Mouse (Mus musculus): ENCODE results near the gene Nedd9.

DNA sequence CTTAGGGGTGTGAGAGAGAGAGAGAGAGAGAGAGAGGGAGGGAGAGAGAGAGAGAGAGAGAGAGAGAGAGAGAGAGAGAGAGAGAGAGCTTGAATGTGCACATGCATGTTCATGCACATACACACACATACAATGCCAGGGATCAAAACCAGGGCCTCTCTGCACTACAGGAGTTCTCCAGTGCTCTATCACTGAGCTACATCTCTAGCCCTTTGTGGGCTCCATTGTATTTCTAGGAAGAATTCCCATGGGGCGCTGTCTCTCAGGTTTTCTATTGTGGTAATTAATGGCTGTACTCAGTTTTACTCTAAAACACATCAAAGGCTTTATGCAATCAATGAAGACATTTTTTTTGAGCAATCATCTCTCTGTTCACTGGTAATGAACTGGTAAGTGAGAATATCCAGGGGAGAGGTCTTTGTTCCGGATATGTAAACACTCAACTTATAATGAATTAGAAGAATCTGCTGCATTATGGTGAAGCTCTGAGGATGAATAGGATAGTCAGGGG lies 11.5 kb upstream of the Nedd9 start:
- TF ChIP-seq EP300 (IDR thresholded peaks at IDR 0.05; ENCODE audit: insufficient read depth, low read depth, low read length) (no peak), CTCF (IDR thresholded peaks at IDR 0.05; ENCODE audit: low read depth, low read length) (no peak), POLR2A (IDR thresholded peaks at IDR 0.05; ENCODE audit: insufficient read depth, low read length) (no peak)

Data from ES-Bruce4 (cell line).